Mouse (Mus musculus) embryonic facial prominence, embryonic 11.5 days (tissue): Measurements from ENCODE around the gene Ftsj3. TPM values are rescaled to one million over a fixed set of nuclear protein-coding genes. Genes with fewer than 3 reads are reported as not detected.
"Not testable (repeated sequence)": the region's sequence is repeated elsewhere in the genome, so short reads cannot be mapped to it uniquely, and the experiment has no call there.

Experiments
- ATAC-seq: fragments of 200-750 bp; cut with Nextera tagmentation; replicated peaks from 2 replicates; pipeline ENCODE4 v1.8.0; 2017; ENCODE audit warnings: low read depth; ENCODE audit not compliant: insufficient number of reproducible peaks, low FRiP score, low TSS enrichment
- DNase-seq: peaks from one replicate; pipeline ENCODE4 v3.0.0-alpha.2; 2015; ENCODE audit warnings: low spot score
- H3K27ac ChIP-seq: fragments of 300-500 bp; sonication (generic); replicated peaks from 2 replicates; pipeline ENCODE4 v1.5.1; 2014; ENCODE audit warnings: mild to moderate bottlenecking, low read depth, low read length, control low read depth
- H3K27me3 ChIP-seq: fragments of 300-500 bp; sonication (generic); 2 replicates; pipeline ENCODE4 v1.6.1; 2014; ENCODE audit warnings: mild to moderate bottlenecking, low read length, moderate library complexity, mixed read lengths; ENCODE audit not compliant: control insufficient read depth, insufficient read depth
- H3K36me3 ChIP-seq: fragments of 300-500 bp; sonication (generic); replicated peaks from 2 replicates; pipeline ENCODE4 v1.6.1; 2014; ENCODE audit warnings: low read depth, mild to moderate bottlenecking, low read length, moderate library complexity, mixed read lengths; ENCODE audit not compliant: control insufficient read depth, insufficient read depth
- H3K4me1 ChIP-seq: fragments of 300-500 bp; sonication (generic); 2 replicates; pipeline ENCODE4 v1.6.1; 2014; ENCODE audit warnings: low read length, mixed read lengths; ENCODE audit not compliant: control insufficient read depth, insufficient read depth
- H3K4me2 ChIP-seq: fragments of 300-500 bp; sonication (generic); 2 replicates; pipeline ENCODE4 v1.6.1; 2014; ENCODE audit warnings: low read depth, mild to moderate bottlenecking, control low read depth, low read length, moderate library complexity
- H3K4me3 ChIP-seq: fragments of 300-500 bp; sonication (generic); 2 replicates; pipeline ENCODE4 v1.5.1; 2014; ENCODE audit warnings: low read depth, low read length, control low read depth
- H3K9ac ChIP-seq: fragments of 300-500 bp; sonication (generic); replicated peaks from 2 replicates; pipeline ENCODE4 v1.6.1; 2014; ENCODE audit warnings: mild to moderate bottlenecking, control low read depth, low read length
- H3K9me3 ChIP-seq: fragments of 300-500 bp; sonication (generic); replicated peaks from 2 replicates; pipeline ENCODE4 v1.6.1; 2016; ENCODE audit warnings: mild to moderate bottlenecking, low read length, inconsistent platforms, mixed read lengths; ENCODE audit not compliant: control insufficient read depth
- WGBS: fragments of 180-500 bp; shearing (Covaris S2); extraction: QIAGEN DNeasy Blood & Tissue Kit; methylation state at CpG from one replicate; pipeline ENCODE4 v1.1.7; 2014; 5-methylcytosine and 5-hydroxymethylcytosine counted together
- polyA plus RNA-seq: library from polyadenylated mRNA; unstranded; fragments of >200 nt; fragmentation: Nextera tagmentation; extraction: Ambion mirVana; gene quantifications from 2 replicates; pipeline ENCODE4 v1.2.1, GENCODE M21; 2014

The Ftsj3 gene
- polyA plus RNA-seq, 1 experiment from 2014 or later, result 80.5 TPM

DNA sequence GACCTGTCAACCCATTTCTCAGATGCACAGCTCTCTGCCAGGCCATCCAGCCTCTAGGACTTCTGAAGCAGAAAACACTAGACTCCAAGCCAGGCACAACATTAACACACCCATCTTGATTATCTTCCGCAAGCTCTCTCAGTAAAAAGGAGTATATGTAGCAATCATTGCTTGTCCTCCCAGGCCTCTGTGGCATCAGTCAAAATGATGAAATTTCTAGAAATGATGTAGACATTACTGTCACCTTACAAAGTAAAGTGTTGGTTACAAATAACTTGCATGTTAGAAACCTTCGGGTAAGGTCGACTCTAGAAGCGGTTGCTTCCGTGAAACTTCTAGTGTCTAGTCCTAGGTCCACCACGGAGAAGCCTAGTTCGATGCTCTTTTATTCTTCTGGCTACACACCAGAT, 40.4 kb downstream of the Ftsj3 start:
- no peak for ATAC-seq
- H3K9me3 ChIP-seq, result no peaks in the 10 kb centered on the region
- H3K4me1 ChIP-seq, result no peaks in the 10 kb centered on the region
- H3K4me3 ChIP-seq, result peak overlapping the region; percentile 97
- H3K36me3 ChIP-seq, result peaks cover 2% of the 10 kb centered on the region
- H3K4me2 ChIP-seq, result peak overlapping the region; percentile 44
- DNase-seq, result no peak
- no peaks in the 10 kb centered on the region for H3K27me3 ChIP-seq
- 34% methylated on average over 7 of the region's 7 CpGs for WGBS
- no peak overlapping the region for H3K27ac ChIP-seq
- H3K9ac ChIP-seq, result peak overlapping the region; percentile 98

DNA sequence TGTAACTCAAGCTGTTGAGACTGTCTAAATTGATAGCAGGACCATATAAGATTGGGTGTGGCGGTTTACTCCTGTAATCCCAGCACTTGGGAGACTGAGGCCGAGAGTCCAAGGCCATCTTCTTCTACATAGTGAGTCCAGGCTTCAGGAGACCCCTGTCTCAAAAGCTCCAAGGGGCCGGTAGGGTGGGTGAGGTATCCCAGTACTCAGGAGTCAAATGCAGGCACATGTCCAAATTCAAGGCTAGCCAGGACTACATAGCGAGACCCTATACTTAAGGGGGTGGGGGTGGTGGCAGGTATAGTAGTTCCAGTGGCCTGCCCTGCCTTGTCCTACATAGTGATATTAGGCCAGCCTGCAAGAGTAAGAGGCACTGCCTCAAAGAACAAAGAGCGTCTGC, 41.0 kb downstream of the Ftsj3 start:
- H3K4me2 ChIP-seq, result no peak overlapping the region; the same call in 1 of the 2 replicates
- 91% methylated on average over 5 of the region's 5 CpGs for WGBS
- peak overlapping the region; percentile 97; the same call in 1 of the 2 replicates for H3K4me3 ChIP-seq
- no peak overlapping the region for H3K27ac ChIP-seq
- no peak overlapping the region for H3K9ac ChIP-seq
- ATAC-seq (no peak), DNase-seq (no peak)
- H3K4me1 ChIP-seq, result no peaks in the 10 kb centered on the region
- H3K9me3 ChIP-seq, result no peaks in the 10 kb centered on the region
- H3K36me3 ChIP-seq, result peaks cover 2% of the 10 kb centered on the region
- no peaks in the 10 kb centered on the region for H3K27me3 ChIP-seq

GRCm38 (mm10) chr11:106212771-106213170, 43.1 kb downstream of the Ftsj3 start:
- H3K4me3 ChIP-seq, result no peak overlapping the region
- no peaks in the 10 kb centered on the region for H3K27me3 ChIP-seq
- no peak overlapping the region for H3K4me2 ChIP-seq
- H3K27ac ChIP-seq, result no peak overlapping the region
- no peak for DNase-seq
- no peak for ATAC-seq
- H3K4me1 ChIP-seq, result no peaks in the 10 kb centered on the region
- WGBS, result 93% methylated on average over 8 of the region's 8 CpGs
- H3K36me3 ChIP-seq, result peaks cover 2% of the 10 kb centered on the region
- H3K9ac ChIP-seq, result no peak overlapping the region
- H3K9me3 ChIP-seq, result no peaks in the 10 kb centered on the region

- H3K4me3 ChIP-seq, result no peak within 1 kb of the TSS
These were observed 53.8 kb downstream of the Ftsj3 start, which contains the start of gene Strada for GRCm38 (mm10) chr11:106202123-106202465. Strada (minus strand) TSS chr11:106202168.

DNA sequence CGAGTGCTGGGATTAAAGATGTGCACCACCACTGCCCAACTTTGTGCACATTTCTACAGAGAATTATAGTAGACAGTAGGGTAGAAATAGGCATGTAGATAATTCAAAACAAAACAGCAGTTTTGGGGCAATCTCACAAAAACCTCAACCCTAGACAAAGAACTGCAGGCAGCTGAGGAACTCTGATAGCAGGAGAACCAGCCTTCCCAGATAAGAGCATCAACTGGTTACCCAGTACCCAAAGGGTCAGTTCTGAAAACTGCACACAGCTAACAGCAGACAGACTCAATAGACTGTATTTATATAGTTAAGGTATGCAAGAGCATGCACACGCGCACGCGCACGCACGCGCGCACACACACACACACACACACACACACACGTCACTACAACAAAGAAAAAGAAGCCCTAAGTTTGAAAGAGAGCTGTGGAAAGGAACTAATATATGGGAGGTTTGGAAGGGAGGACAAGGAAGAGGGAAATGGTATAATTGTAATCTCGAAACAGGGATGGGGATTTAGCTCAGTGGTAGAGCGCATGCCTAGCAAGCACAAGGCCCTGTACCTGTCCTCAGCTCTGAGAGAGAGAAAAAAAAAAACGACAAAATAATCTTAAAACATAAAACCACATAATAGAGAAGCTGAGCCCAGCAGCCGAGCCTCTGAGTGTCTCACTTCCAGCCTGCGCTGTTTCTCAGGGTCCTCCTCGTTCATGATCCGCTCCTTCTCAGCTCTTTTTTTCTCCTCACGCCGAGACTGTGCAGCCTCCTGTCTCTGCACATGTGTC, 54.3 kb downstream of the Ftsj3 start:
- WGBS, result 94% methylated on average over 19 of the region's 19 CpGs
- Histone ChIP-seq H3K4me2 (no peak overlapping the region), H3K27ac (no peak overlapping the region), H3K9ac (no peak overlapping the region), H3K9me3 (no peaks in the 10 kb centered on the region), H3K4me1 (no peaks in the 10 kb centered on the region), H3K27me3 (no peaks in the 10 kb centered on the region), H3K36me3 (no peaks in the 10 kb centered on the region; the same call in none of the 2 replicates), H3K4me3 (no peak overlapping the region)
- DNase-seq, result no peak
- no peak for ATAC-seq

More at GRCm38 (mm10) chr11:106202123-106202465, 53.8 kb downstream of the Ftsj3 start, which contains the start of gene Strada:
- 86% methylated on average over 5 of the region's 5 CpGs for WGBS
- Histone ChIP-seq H3K4me2 (no peak within 1 kb of the TSS), H3K27me3 (no peaks in the 10 kb centered on the region), H3K9ac (no peak within 1 kb of the TSS), H3K36me3 (no peaks in the 10 kb centered on the region; the same call in none of the 2 replicates), H3K4me1 (no peaks in the 10 kb centered on the region), H3K27ac (no peak within 1 kb of the TSS), H3K9me3 (no peaks in the 10 kb centered on the region)
- DNase-seq, result no peak
- no peak for ATAC-seq

- Histone ChIP-seq H3K9me3 (no peaks in the 10 kb centered on the region), H3K27me3 (no peaks in the 10 kb centered on the region), H3K4me3 (no peak overlapping the region), H3K4me1 (no peaks in the 10 kb centered on the region), H3K9ac (no peak overlapping the region), H3K27ac (no peak overlapping the region), H3K36me3 (no peaks in the 10 kb centered on the region; the same call in none of the 2 replicates), H3K4me2 (no peak overlapping the region)
- DNase-seq (no peak), ATAC-seq (no peak)
- 84% methylated on average over 6 of the region's 6 CpGs for WGBS
These were observed 55.1 kb downstream of the Ftsj3 start for GRCm38 (mm10) chr11:106200756-106201155.

GRCm38 (mm10) chr11:106199997-106200396, 55.9 kb downstream of the Ftsj3 start:
- not testable (repeated sequence) for DNase-seq, H3K9me3 ChIP-seq, H3K9ac ChIP-seq, H3K27me3 ChIP-seq, ATAC-seq, H3K27ac ChIP-seq, H3K36me3 ChIP-seq, H3K4me1 ChIP-seq, H3K4me2 ChIP-seq, H3K4me3 ChIP-seq
- WGBS, result 96% methylated on average over 7 of the region's 7 CpGs
